Mouse (Mus musculus): ENCODE data around the gene Tsga13. TPM values are rescaled to one million over a fixed set of nuclear protein-coding genes. Genes with fewer than 3 reads are reported as not detected.

Gene Tsga13
- polyA plus RNA-seq (2015; fragmentation: Nextera tagmentation; extraction: Ambion mirVana), result 0.11 and 0.15 TPM in 2 replicates

DNA sequence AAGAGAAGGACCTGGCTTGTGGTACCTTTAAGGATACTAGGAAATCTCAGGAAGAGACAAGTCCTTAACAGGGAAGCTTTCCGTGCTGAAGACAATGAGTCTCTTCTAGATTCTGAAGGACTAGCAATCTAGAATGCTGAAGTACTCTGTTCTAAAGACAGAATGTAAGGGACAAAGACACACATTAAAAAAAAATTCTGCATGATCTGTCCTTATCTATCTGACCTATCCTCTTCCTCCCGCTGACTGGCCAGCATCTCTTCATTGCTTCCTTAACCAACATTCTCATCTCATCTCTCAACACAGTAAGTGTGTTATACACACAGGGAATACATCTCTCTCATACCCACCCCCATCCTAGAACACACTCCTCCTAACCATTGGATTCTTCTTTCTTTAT, at the start of gene Tsga13:
TSS of gene Tsga13 (minus strand) at position 101 of the 400 bp plus-strand sequence.

GRCm38 (mm10) chr6:30958736-30959540, 43.6 kb upstream of the Tsga13 start, which contains the start of gene Klf14:
Gene Klf14 (minus strand): TSS chr6:30959078.

DNA sequence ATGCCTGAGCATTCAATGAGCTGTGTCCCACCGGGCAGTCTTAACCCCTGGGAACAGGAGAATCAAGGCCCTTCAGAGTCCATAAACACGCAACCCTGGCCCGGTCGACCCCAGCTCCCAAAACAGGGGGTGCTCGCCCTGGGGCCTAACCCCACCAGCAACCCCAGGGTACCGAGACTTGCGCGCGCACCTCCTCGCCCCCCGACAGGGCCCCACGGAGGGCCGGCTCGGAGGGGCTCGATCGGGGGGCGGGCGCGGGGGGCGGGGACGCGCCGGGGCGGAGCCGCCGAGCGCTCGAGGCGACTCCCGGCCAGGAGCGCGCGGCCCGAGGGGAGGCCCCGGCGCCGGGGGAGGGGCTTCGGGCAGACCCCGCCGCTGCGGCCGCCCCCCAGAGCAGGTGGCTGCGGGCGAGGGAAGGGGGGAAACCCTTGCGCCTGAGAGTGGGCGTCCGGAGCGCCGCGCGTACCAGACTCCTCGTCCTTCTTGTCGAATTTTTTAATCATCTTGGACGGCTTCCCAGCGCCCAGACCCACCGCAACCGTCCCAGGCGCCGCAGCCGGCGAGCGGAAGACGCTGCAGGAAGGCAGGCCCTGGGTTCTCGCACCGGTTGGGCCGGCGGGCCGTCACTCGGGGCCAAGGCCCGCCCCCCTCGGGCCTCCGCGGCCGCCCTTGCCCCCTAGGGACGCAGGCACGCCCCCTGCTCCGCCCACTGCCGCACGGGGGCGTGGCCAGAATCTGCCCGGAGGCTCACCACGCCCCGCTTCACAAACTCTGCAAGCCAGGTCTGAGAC, 19.0 kb downstream of the Tsga13 start, which contains the start of gene Copg2:
TSS of gene Copg2 (minus strand) at position 600 of the 791 bp plus-strand sequence.

Other genes starting within 250 kb of the Tsga13 start
- gene Cep41, start 221.8 kb downstream of the Tsga13 start, polyA plus RNA-seq (2015; fragmentation: Nextera tagmentation; extraction: Ambion mirVana), result 7.7 and 7.9 TPM in 2 replicates
- 118 and 147 TPM in 2 replicates for gene Mest, start 192.0 kb downstream of the Tsga13 start, polyA plus RNA-seq (2015; fragmentation: Nextera tagmentation; extraction: Ambion mirVana)
- 10.5 and 11.4 TPM in 2 replicates for gene Copg2, start 18.8 kb downstream of the Tsga13 start, polyA plus RNA-seq (2015; fragmentation: Nextera tagmentation; extraction: Ambion mirVana)
- 0.17 and 0.24 TPM in 2 replicates for gene Klf14, start 43.5 kb upstream of the Tsga13 start, polyA plus RNA-seq (2015; fragmentation: Nextera tagmentation; extraction: Ambion mirVana)

All from spleen, postnatal 0 days (tissue).